Comparison of ENCODE assay signal across 24 mouse cellular contexts in genomic region chr12:54042996-54043544, GRCm38 (mm10).
A peak's percentile ranks its signal among the peaks of the same experiment; 100 is the strongest.
DNase-seq lines count a peak whose midpoint lies in the region; ATAC-seq lines count a peak whose summit lies in the region.
"Had no signal": no experiment of that assay in that cellular context is flagged by ENCODE, and none has a peak within 500 bp of the region (broad histone marks: within the 10 kb centered on the region; RNA-seq: fewer than 3 reads in every experiment).

No protein-coding gene starts in this region.

- no peak overlapping the region for H3K9ac ChIP-seq in forebrain, embryonic 15.5 days (replicated peaks)
- no peak overlapping the region for H3K9ac ChIP-seq in forebrain, embryonic 12.5 days
- no peak overlapping the region for H3K9ac ChIP-seq in kidney, embryonic 14.5 days (ENCODE audit: low read depth, low read length)
- no peak overlapping the region for H3K9ac ChIP-seq in midbrain, embryonic 13.5 days (replicated peaks)
- H3K9ac ChIP-seq: heart, embryonic 15.5 days; hindbrain, embryonic 15.5 days; liver, embryonic 12.5 days; liver, postnatal 0 days had no signal

- ATAC-seq in forebrain, embryonic 15.5 days (replicated peaks), result peak; percentile 72
- ATAC-seq in forebrain, embryonic 12.5 days (ENCODE audit: low FRiP score), result no peak
- ATAC-seq in kidney, embryonic 14.5 days (ENCODE audit: low FRiP score, low TSS enrichment), result peak; percentile 66; the same call in 1 of the 2 replicates
- ATAC-seq in midbrain, embryonic 13.5 days, result peak; percentile 71; the same call in 1 of the 2 replicates
- ATAC-seq: liver, embryonic 12.5 days; liver, postnatal 0 days had no signal

- 0 out of 2 replicates have a peak, but pooled peaks cover 2% of the 10 kb centered on the region for H3K27me3 ChIP-seq in forebrain, embryonic 15.5 days
- no peaks in the 10 kb centered on the region for H3K27me3 ChIP-seq in forebrain, embryonic 12.5 days
- no peaks in the 10 kb centered on the region for H3K27me3 ChIP-seq in kidney, embryonic 14.5 days (ENCODE audit: control insufficient read depth, insufficient read depth, low read length)
- no peaks in the 10 kb centered on the region for H3K27me3 ChIP-seq in midbrain, embryonic 13.5 days
- H3K27me3 ChIP-seq in midbrain, embryonic 10.5 days (ENCODE audit: low read depth, poor library complexity, severe bottlenecking), result no peaks in the 10 kb centered on the region
- H3K27me3 ChIP-seq: heart, embryonic 15.5 days; hindbrain, embryonic 15.5 days; liver, embryonic 12.5 days had no signal

- H3K4me1 ChIP-seq in forebrain, embryonic 15.5 days, result peaks cover 36% of the 10 kb centered on the region
- peaks cover 32% of the 10 kb centered on the region for H3K4me1 ChIP-seq in forebrain, embryonic 12.5 days
- H3K4me1 ChIP-seq in kidney, embryonic 14.5 days (ENCODE audit: control insufficient read depth, insufficient read depth, low read length), result no peaks in the 10 kb centered on the region
- H3K4me1 ChIP-seq in midbrain, embryonic 13.5 days (replicated peaks), result peaks cover 46% of the 10 kb centered on the region
- H3K4me1 ChIP-seq in midbrain, embryonic 10.5 days, result peaks cover 32% of the 10 kb centered on the region
- H3K4me1 ChIP-seq: heart, embryonic 15.5 days; liver, embryonic 12.5 days had no signal

- DNase-seq in kidney, postnatal 10 days, result no peak
- no peak for DNase-seq in midbrain, embryonic 10.5 days (ENCODE audit: low spot score)
- DNase-seq in Muller cell, postnatal 12 days (ENCODE audit: inconsistent ontology term), result no peak
- DNase-seq: adrenal gland, adult 8-10 months; B cell, adult 2 months; cerebellum, adult 8-10 months; cerebellum, postnatal 25 days; gastrocnemius, postnatal 14 days; heart, postnatal 36 days; kidney, adult 2 months; layer of hippocampus, postnatal 36 days; left cerebral cortex, postnatal 4 days; liver, postnatal 0 days; lung, postnatal 36 days; thymus, postnatal 4 days had no signal

- no peak overlapping the region for H3K4me2 ChIP-seq in forebrain, embryonic 15.5 days (replicated peaks)
- no peak overlapping the region for H3K4me2 ChIP-seq in forebrain, embryonic 12.5 days
- H3K4me2 ChIP-seq in kidney, embryonic 14.5 days (replicated peaks; ENCODE audit: low read depth, low read length), result no peak overlapping the region
- no peak overlapping the region for H3K4me2 ChIP-seq in midbrain, embryonic 13.5 days (replicated peaks)
- H3K4me2 ChIP-seq: heart, embryonic 15.5 days; hindbrain, embryonic 15.5 days; liver, embryonic 12.5 days had no signal

- no peak overlapping the region for H3K4me3 ChIP-seq in forebrain, embryonic 15.5 days
- no peak overlapping the region for H3K4me3 ChIP-seq in forebrain, embryonic 12.5 days (replicated peaks)
- no peak overlapping the region for H3K4me3 ChIP-seq in kidney, embryonic 14.5 days (ENCODE audit: low read length)
- no peak overlapping the region for H3K4me3 ChIP-seq in midbrain, embryonic 13.5 days (replicated peaks)
- H3K4me3 ChIP-seq in midbrain, embryonic 10.5 days, result no peak overlapping the region
- H3K4me3 ChIP-seq: erythroblast, embryonic 14.5 days; heart, embryonic 10.5 days; heart, embryonic 15.5 days; hindbrain, embryonic 15.5 days; liver, embryonic 12.5 days had no signal

- WGBS in forebrain, embryonic 15.5 days, result 32% methylated on average over 9 of the region's 9 CpGs
- 48% methylated on average over 9 of the region's 9 CpGs for WGBS in forebrain, embryonic 12.5 days
- WGBS in kidney, embryonic 14.5 days, result 39% methylated on average over 9 of the region's 9 CpGs
- 46% methylated on average over 9 of the region's 9 CpGs for WGBS in midbrain, embryonic 13.5 days
- WGBS in midbrain, embryonic 10.5 days, result 62% methylated on average over 9 of the region's 9 CpGs

- no peaks in the 10 kb centered on the region for H3K36me3 ChIP-seq in forebrain, embryonic 15.5 days
- no peaks in the 10 kb centered on the region for H3K36me3 ChIP-seq in forebrain, embryonic 12.5 days (replicated peaks)
- no peaks in the 10 kb centered on the region for H3K36me3 ChIP-seq in kidney, embryonic 14.5 days (ENCODE audit: control insufficient read depth, insufficient read depth, low read length)
- no peaks in the 10 kb centered on the region; the same call in 1 of the 2 replicates for H3K36me3 ChIP-seq in midbrain, embryonic 13.5 days
- H3K36me3 ChIP-seq in midbrain, embryonic 10.5 days, result no peaks in the 10 kb centered on the region
- H3K36me3 ChIP-seq: heart, embryonic 10.5 days; heart, embryonic 15.5 days; hindbrain, embryonic 15.5 days; liver, embryonic 12.5 days had no signal

- H3K27ac ChIP-seq in forebrain, embryonic 15.5 days (replicated peaks), result no peak overlapping the region
- H3K27ac ChIP-seq in forebrain, embryonic 12.5 days, result no peak overlapping the region
- H3K27ac ChIP-seq in kidney, embryonic 14.5 days (ENCODE audit: low read depth, low read length), result no peak overlapping the region
- peak overlapping the region; percentile 33 for H3K27ac ChIP-seq in midbrain, embryonic 13.5 days
- H3K27ac ChIP-seq in midbrain, embryonic 10.5 days (replicated peaks), result no peak overlapping the region
- H3K27ac ChIP-seq: heart, embryonic 10.5 days; heart, embryonic 15.5 days; hindbrain, embryonic 15.5 days; liver, embryonic 12.5 days had no signal

- no peaks in the 10 kb centered on the region for H3K9me3 ChIP-seq in forebrain, embryonic 15.5 days
- no peaks in the 10 kb centered on the region for H3K9me3 ChIP-seq in forebrain, embryonic 12.5 days
- H3K9me3 ChIP-seq in kidney, embryonic 14.5 days (ENCODE audit: control insufficient read depth, low read length), result no peaks in the 10 kb centered on the region
- no peaks in the 10 kb centered on the region for H3K9me3 ChIP-seq in midbrain, embryonic 13.5 days
- no peaks in the 10 kb centered on the region for H3K9me3 ChIP-seq in midbrain, embryonic 10.5 days (replicated peaks)
- H3K9me3 ChIP-seq: heart, embryonic 10.5 days; heart, embryonic 15.5 days; hindbrain, embryonic 15.5 days; liver, embryonic 12.5 days had no signal
